Mouse (Mus musculus) CH12.LX (cell line): ENCODE results near the gene Amigo3. TPM values are rescaled to one million over a fixed set of nuclear protein-coding genes. Genes with fewer than 3 reads are reported as not detected.

Source experiments
- DNase-seq: peaks from one replicate; pipeline ENCODE4 v3.0.0-alpha.2; 2013; ENCODE audit errors: extremely low read depth
- H3K27ac ChIP-seq: 2 replicates; pipeline ENCODE4 v1.5.1; 2012; ENCODE audit warnings: low read depth, mild to moderate bottlenecking, control low read depth, moderate library complexity; ENCODE audit not compliant: insufficient read depth
- H3K27me3 ChIP-seq: replicated peaks from 2 replicates; pipeline ENCODE3; 2012; ENCODE audit warnings: inconsistent platforms
- H3K36me3 ChIP-seq, 2 experiments: replicated peaks in 1 of 2; 2 replicates each; pipeline versions ENCODE3 to v1.6.1; 2012; ENCODE audit warnings: inconsistent platforms in 1 of 2, low read length in 1 of 2, mild to moderate bottlenecking in 1 of 2, mixed read lengths in 1 of 2, moderate library complexity in 1 of 2; ENCODE audit not compliant: control insufficient read depth in 1 of 2, insufficient read depth in 1 of 2
- H3K4me1 ChIP-seq, 2 experiments: 2 replicates each; pipeline ENCODE4 v1.6.1; 2012; ENCODE audit warnings: inconsistent platforms in 1 of 2, moderate library complexity in 1 of 2; ENCODE audit not compliant: insufficient read depth in 2 of 2, control insufficient read depth in 1 of 2
- H3K4me2 ChIP-seq: 2 replicates; pipeline ENCODE4 v1.6.1; 2012; ENCODE audit warnings: low read depth, mild to moderate bottlenecking, control low read depth; ENCODE audit not compliant: poor library complexity, insufficient read depth, severe bottlenecking
- H3K4me3 ChIP-seq, 3 experiments: fragments of 150-350 bp in 1 of 3; sonication (generic) in 1 of 3; replicated peaks in 1 of 3; 2 replicates each; pipeline versions ENCODE3 to v1.5.1; 2011 to 2012; ENCODE audit warnings: low read depth in 2 of 3, low read length in 2 of 3, mild to moderate bottlenecking in 2 of 3, moderate library complexity in 2 of 3, control low read depth in 1 of 3, improper control_type of control experiment in 1 of 3, inconsistent platforms in 1 of 3, mixed read lengths in 1 of 3; ENCODE audit not compliant: poor library complexity in 1 of 3
- H3K79me2 ChIP-seq: replicated peaks from 2 replicates; pipeline ENCODE4 v1.6.1; 2012; ENCODE audit warnings: mild to moderate bottlenecking, moderate library complexity; ENCODE audit not compliant: control insufficient read depth, poor library complexity, insufficient read depth, severe bottlenecking; ENCODE audit errors: extremely low read depth
- H3K9ac ChIP-seq: 2 replicates; pipeline ENCODE4 v1.6.1; 2012; ENCODE audit warnings: low read depth, mild to moderate bottlenecking, control low read depth, moderate library complexity; ENCODE audit not compliant: insufficient read depth
- H3K9me3 ChIP-seq: replicated peaks from 2 replicates; pipeline ENCODE3; 2012; ENCODE audit warnings: low read length, inconsistent platforms, mixed read lengths
- CHD2 ChIP-seq: IDR thresholded peaks from 2 replicates; pipeline ENCODE4 v1.6.1; 2011; ENCODE audit warnings: low read length, improper control_type of control experiment
- CTCF ChIP-seq, 2 experiments: IDR thresholded peaks in 1 of 2; conservative IDR thresholded peaks in 1 of 2; 2 replicates each; pipeline ENCODE4 v1.5.1; 2011 to 2012; ENCODE audit warnings: low read depth in 2 of 2, low read length in 2 of 2, improper control_type of control experiment in 1 of 2, inconsistent platforms in 1 of 2, mild to moderate bottlenecking in 1 of 2, moderate library complexity in 1 of 2
- ELF1 ChIP-seq: IDR thresholded peaks from 2 replicates; pipeline ENCODE4 v1.6.1; 2014; ENCODE audit warnings: low read depth, mild to moderate bottlenecking, inconsistent platforms, low read length, improper control_type of control experiment
- EP300 ChIP-seq: IDR thresholded peaks from 2 replicates; pipeline ENCODE4 v1.6.1; 2011; ENCODE audit warnings: low read length, improper control_type of control experiment
- ETS1 ChIP-seq: conservative IDR thresholded peaks from 2 replicates; pipeline ENCODE4 v1.6.1; 2012; ENCODE audit warnings: low read depth, mild to moderate bottlenecking, inconsistent platforms, low read length, improper control_type of control experiment, moderate library complexity
- GABPA ChIP-seq: IDR thresholded peaks from 2 replicates; pipeline ENCODE4 v1.6.1; 2012; ENCODE audit warnings: low read depth, low read length, improper control_type of control experiment, inconsistent platforms; ENCODE audit not compliant: insufficient replicate concordance
- IRF4 ChIP-seq: IDR thresholded peaks from 2 replicates; pipeline ENCODE4 v1.6.1; 2014; ENCODE audit warnings: low read depth, mild to moderate bottlenecking, inconsistent platforms, low read length, improper control_type of control experiment
- MEF2A ChIP-seq: IDR thresholded peaks from 2 replicates; pipeline ENCODE4 v1.6.1; 2014; ENCODE audit warnings: low read depth, mild to moderate bottlenecking, inconsistent platforms, low read length, improper control_type of control experiment, borderline replicate concordance
- MXI1 ChIP-seq: IDR thresholded peaks from 2 replicates; pipeline ENCODE4 v1.6.1; 2011; ENCODE audit warnings: mild to moderate bottlenecking, low read depth, low read length, improper control_type of control experiment
- POLR2A ChIP-seq: IDR thresholded peaks from 2 replicates; pipeline ENCODE4 v1.6.1; 2011; ENCODE audit warnings: low read depth, mild to moderate bottlenecking, improper control_type of control experiment, low read length
- POLR2AphosphoS2 ChIP-seq: IDR thresholded peaks from 2 replicates; pipeline ENCODE4 v1.6.1; 2011; ENCODE audit warnings: low read depth, low read length, improper control_type of control experiment
- RAD21 ChIP-seq: IDR thresholded peaks from 2 replicates; pipeline ENCODE4 v1.6.1; 2011; ENCODE audit warnings: low read depth, mild to moderate bottlenecking, low read length, improper control_type of control experiment, moderate library complexity
- RCOR1 ChIP-seq: conservative IDR thresholded peaks from 2 replicates; pipeline ENCODE4 v1.6.1; 2012; ENCODE audit warnings: low read depth, mild to moderate bottlenecking, inconsistent platforms, low read length, improper control_type of control experiment
- TBP ChIP-seq: conservative IDR thresholded peaks from 2 replicates; pipeline ENCODE4 v1.6.1; 2011; ENCODE audit warnings: low read depth, low read length, improper control_type of control experiment
- USF2 ChIP-seq: conservative IDR thresholded peaks from 2 replicates; pipeline ENCODE4 v1.6.1; 2011; ENCODE audit warnings: low read depth, low read length, improper control_type of control experiment
- ZC3H11A ChIP-seq: IDR thresholded peaks from 2 replicates; pipeline ENCODE4 v1.6.1; 2012; ENCODE audit warnings: low read depth, mild to moderate bottlenecking, inconsistent platforms, low read length, improper control_type of control experiment
- dilution Hi-C: fragments of 300-500 bp; cut with MboI; formaldehyde crosslinking; loops from 2 replicates; pipeline ENCODE4 v1.14.3; 2020; ENCODE audit warnings: low sequenced_read_pairs; ENCODE audit not compliant: extremely low pct_unique_long_range_greater_than_20kb, extremely low pct_ligation_motif_present
- in situ Hi-C: fragments of 300-500 bp; cut with MboI; formaldehyde crosslinking; loops from 3 replicates; pipeline ENCODE4 v1.14.3; 2019; ENCODE audit warnings: low sequenced_read_pairs, low pct_ligation_motif_present, low pct_unique_long_range_greater_than_20kb, mixed read lengths
- polyA plus RNA-seq: library from polyadenylated mRNA; unstranded; fragments of >175 nt; gene quantifications from 2 replicates; pipeline ENCODE4 v1.2.1, GENCODE M21; 2012; ENCODE audit warnings: low read depth; ENCODE audit not compliant: insufficient read length
- total RNA-seq, 2 experiments: library from RNA; depleted of rRNA; stranded (reverse); fragments of 300-350 nt in 1 of 2; fragments of >200 nt in 1 of 2; gene quantifications; 2 replicates each; pipeline ENCODE4 v1.2.3; 2012 to 2014

The Amigo3 gene
- total and polyA plus RNA-seq, 3 experiments: 2.0 to 4.4 (median 2.2) TPM

DNA sequence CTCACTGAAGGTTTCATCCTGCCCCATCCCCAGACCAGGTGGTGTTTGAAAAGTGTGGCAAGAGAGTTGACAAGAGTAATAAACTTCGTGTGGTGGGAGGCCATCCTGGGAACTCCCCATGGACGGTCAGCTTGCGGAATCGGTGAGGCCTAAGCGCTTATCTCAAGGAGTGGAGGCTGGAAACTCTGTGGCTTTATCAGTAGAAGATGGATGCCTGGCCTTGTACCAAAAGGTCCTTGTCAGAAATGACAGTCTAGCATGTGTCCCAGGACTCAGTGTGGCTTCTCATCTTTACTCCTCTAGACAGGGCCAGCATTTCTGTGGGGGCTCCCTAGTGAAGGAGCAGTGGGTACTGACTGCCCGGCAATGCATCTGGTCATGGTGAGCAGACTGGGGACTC, 30.6 kb downstream of the Amigo3 start:
- no peaks in the 10 kb centered on the region for H3K79me2 ChIP-seq
- H3K27me3 ChIP-seq: no peaks in the 10 kb centered on the region
- in situ Hi-C loops: no loop called here
- no peak overlapping the region for H3K27ac ChIP-seq
- no peak for TF ChIP-seq ELF1
- TF ChIP-seq USF2: no peak
- no peak for TF ChIP-seq IRF4
- TF ChIP-seq MXI1: no peak
- TF ChIP-seq GABPA: no peak
- no peak for TF ChIP-seq POLR2AphosphoS2
- no peak for TF ChIP-seq RCOR1
- no peak for TF ChIP-seq CHD2
- TF ChIP-seq TBP: no peak
- no peak for TF ChIP-seq RAD21
- no peak for TF ChIP-seq MEF2A
- TF ChIP-seq ETS1: no peak
- TF ChIP-seq CTCF (conservative IDR thresholded peaks at IDR 0.05 in 1 of 2, IDR thresholded peaks at IDR 0.05 in 1 of 2; ENCODE audit: low read depth in 2 of 2, low read length in 2 of 2): no peak
- no peak for TF ChIP-seq EP300
- no peak for TF ChIP-seq ZC3H11A
- TF ChIP-seq, all 38 proteins: peak for 0
- Histone ChIP-seq H3K36me3 (peaks cover 74 to 76% of the 10 kb centered on the region in 2 experiments), H3K4me3 (no peak overlapping the region), H3K9ac (no peak overlapping the region), H3K4me2 (no peak overlapping the region), H3K9me3 (no peaks in the 10 kb centered on the region), H3K4me1 (peaks cover 8 to 19% of the 10 kb centered on the region in 2 experiments)
- DNase-seq: no peak
- dilution Hi-C loops: no loop called here

GRCm38 (mm10) chr9:108085261-108085660, 32.3 kb downstream of the Amigo3 start:
- peaks cover 91 to 93% of the 10 kb centered on the region in 2 experiments for H3K36me3 ChIP-seq
- no peaks in the 10 kb centered on the region for H3K27me3 ChIP-seq
- no peak for DNase-seq
- no peaks in the 10 kb centered on the region for H3K79me2 ChIP-seq
- dilution Hi-C loops: no loop called here
- H3K4me2 ChIP-seq: no peak overlapping the region
- TF ChIP-seq POLR2A (peak; percentile 25; the same call in 1 of the 2 replicates), MEF2A (no peak)
- no peak overlapping the region for H3K4me3 ChIP-seq
- in situ Hi-C loops: no loop called here
- no peak overlapping the region for H3K9ac ChIP-seq
- H3K4me1 ChIP-seq: peaks cover 4 to 10% of the 10 kb centered on the region in 2 experiments
- H3K27ac ChIP-seq: no peak overlapping the region
- H3K9me3 ChIP-seq: no peaks in the 10 kb centered on the region
